Mouse (Mus musculus) CH12.LX (cell line): ENCODE results near the gene Fibp. TPM values are rescaled to one million over a fixed set of nuclear protein-coding genes. Genes with fewer than 3 reads are reported as not detected.

Experiments
- DNase-seq: peaks from one replicate; pipeline ENCODE4 v3.0.0-alpha.2; 2013; ENCODE audit errors: extremely low read depth
- H3K27ac ChIP-seq: 2 replicates; pipeline ENCODE4 v1.5.1; 2012; ENCODE audit warnings: low read depth, mild to moderate bottlenecking, control low read depth, moderate library complexity; ENCODE audit not compliant: insufficient read depth
- H3K27me3 ChIP-seq: replicated peaks from 2 replicates; pipeline ENCODE3; 2012; ENCODE audit warnings: inconsistent platforms
- H3K36me3 ChIP-seq, 2 experiments: replicated peaks in 1 of 2; 2 replicates each; pipeline versions ENCODE3 to v1.6.1; 2012; ENCODE audit warnings: inconsistent platforms in 1 of 2, low read length in 1 of 2, mild to moderate bottlenecking in 1 of 2, mixed read lengths in 1 of 2, moderate library complexity in 1 of 2; ENCODE audit not compliant: control insufficient read depth in 1 of 2, insufficient read depth in 1 of 2
- H3K4me1 ChIP-seq, 2 experiments: 2 replicates each; pipeline ENCODE4 v1.6.1; 2012; ENCODE audit warnings: inconsistent platforms in 1 of 2, moderate library complexity in 1 of 2; ENCODE audit not compliant: insufficient read depth in 2 of 2, control insufficient read depth in 1 of 2
- H3K4me2 ChIP-seq: 2 replicates; pipeline ENCODE4 v1.6.1; 2012; ENCODE audit warnings: low read depth, mild to moderate bottlenecking, control low read depth; ENCODE audit not compliant: poor library complexity, insufficient read depth, severe bottlenecking
- H3K4me3 ChIP-seq, 3 experiments: fragments of 150-350 bp in 1 of 3; sonication (generic) in 1 of 3; replicated peaks in 1 of 3; 2 replicates each; pipeline versions ENCODE3 to v1.5.1; 2011 to 2012; ENCODE audit warnings: low read depth in 2 of 3, low read length in 2 of 3, mild to moderate bottlenecking in 2 of 3, moderate library complexity in 2 of 3, control low read depth in 1 of 3, improper control_type of control experiment in 1 of 3, inconsistent platforms in 1 of 3, mixed read lengths in 1 of 3; ENCODE audit not compliant: poor library complexity in 1 of 3
- H3K79me2 ChIP-seq: replicated peaks from 2 replicates; pipeline ENCODE4 v1.6.1; 2012; ENCODE audit warnings: mild to moderate bottlenecking, moderate library complexity; ENCODE audit not compliant: control insufficient read depth, poor library complexity, insufficient read depth, severe bottlenecking; ENCODE audit errors: extremely low read depth
- H3K9ac ChIP-seq: 2 replicates; pipeline ENCODE4 v1.6.1; 2012; ENCODE audit warnings: low read depth, mild to moderate bottlenecking, control low read depth, moderate library complexity; ENCODE audit not compliant: insufficient read depth
- H3K9me3 ChIP-seq: replicated peaks from 2 replicates; pipeline ENCODE3; 2012; ENCODE audit warnings: low read length, inconsistent platforms, mixed read lengths
- BHLHE40 ChIP-seq: IDR thresholded peaks from 2 replicates; pipeline ENCODE4 v1.6.1; 2011; ENCODE audit warnings: mild to moderate bottlenecking, low read depth, low read length, improper control_type of control experiment
- CHD1 ChIP-seq: IDR thresholded peaks from 2 replicates; pipeline ENCODE4 v1.6.1; 2012; ENCODE audit warnings: low read depth, low read length, improper control_type of control experiment, inconsistent platforms
- CTCF ChIP-seq, 2 experiments: IDR thresholded peaks in 1 of 2; conservative IDR thresholded peaks in 1 of 2; 2 replicates each; pipeline ENCODE4 v1.5.1; 2011 to 2012; ENCODE audit warnings: low read depth in 2 of 2, low read length in 2 of 2, improper control_type of control experiment in 1 of 2, inconsistent platforms in 1 of 2, mild to moderate bottlenecking in 1 of 2, moderate library complexity in 1 of 2
- E2F4 ChIP-seq: IDR thresholded peaks from 2 replicates; pipeline ENCODE4 v1.6.1; 2011; ENCODE audit warnings: low read depth, low read length, improper control_type of control experiment; ENCODE audit not compliant: insufficient replicate concordance
- ELF1 ChIP-seq: IDR thresholded peaks from 2 replicates; pipeline ENCODE4 v1.6.1; 2014; ENCODE audit warnings: low read depth, mild to moderate bottlenecking, inconsistent platforms, low read length, improper control_type of control experiment
- ETS1 ChIP-seq: conservative IDR thresholded peaks from 2 replicates; pipeline ENCODE4 v1.6.1; 2012; ENCODE audit warnings: low read depth, mild to moderate bottlenecking, inconsistent platforms, low read length, improper control_type of control experiment, moderate library complexity
- GABPA ChIP-seq: IDR thresholded peaks from 2 replicates; pipeline ENCODE4 v1.6.1; 2012; ENCODE audit warnings: low read depth, low read length, improper control_type of control experiment, inconsistent platforms; ENCODE audit not compliant: insufficient replicate concordance
- HCFC1 ChIP-seq: IDR thresholded peaks from 2 replicates; pipeline ENCODE4 v1.6.1; 2012; ENCODE audit warnings: low read depth, mild to moderate bottlenecking, inconsistent platforms, low read length, improper control_type of control experiment
- IRF4 ChIP-seq: IDR thresholded peaks from 2 replicates; pipeline ENCODE4 v1.6.1; 2014; ENCODE audit warnings: low read depth, mild to moderate bottlenecking, inconsistent platforms, low read length, improper control_type of control experiment
- JUN ChIP-seq: IDR thresholded peaks from 2 replicates; pipeline ENCODE4 v1.6.1; 2011; ENCODE audit warnings: low read depth, mild to moderate bottlenecking, low read length, improper control_type of control experiment, moderate library complexity; ENCODE audit not compliant: insufficient read depth
- MAFK ChIP-seq: IDR thresholded peaks from 2 replicates; pipeline ENCODE4 v1.6.1; 2011; ENCODE audit warnings: low read length, improper control_type of control experiment; ENCODE audit not compliant: insufficient replicate concordance
- MYC ChIP-seq: IDR thresholded peaks from 2 replicates; pipeline ENCODE4 v1.6.1; 2011; ENCODE audit warnings: low read depth, mild to moderate bottlenecking, improper control_type of control experiment, low read length
- NELFE ChIP-seq: IDR thresholded peaks from 2 replicates; pipeline ENCODE4 v1.6.1; 2011; ENCODE audit warnings: low read depth, low read length, improper control_type of control experiment
- PAX5 ChIP-seq: IDR thresholded peaks from 2 replicates; pipeline ENCODE4 v1.6.1; 2012; ENCODE audit warnings: low read length, inconsistent platforms, mixed read lengths
- POLR2A ChIP-seq: IDR thresholded peaks from 2 replicates; pipeline ENCODE4 v1.6.1; 2011; ENCODE audit warnings: low read depth, mild to moderate bottlenecking, improper control_type of control experiment, low read length
- RAD21 ChIP-seq: IDR thresholded peaks from 2 replicates; pipeline ENCODE4 v1.6.1; 2011; ENCODE audit warnings: low read depth, mild to moderate bottlenecking, low read length, improper control_type of control experiment, moderate library complexity
- SIN3A ChIP-seq: IDR thresholded peaks from 2 replicates; pipeline ENCODE4 v1.6.1; 2012; ENCODE audit warnings: low read length, improper control_type of control experiment, inconsistent platforms
- SMC3 ChIP-seq: IDR thresholded peaks from 2 replicates; pipeline ENCODE4 v1.6.1; 2011; ENCODE audit warnings: low read depth, low read length, improper control_type of control experiment
- TBP ChIP-seq: conservative IDR thresholded peaks from 2 replicates; pipeline ENCODE4 v1.6.1; 2011; ENCODE audit warnings: low read depth, low read length, improper control_type of control experiment
- TCF12 ChIP-seq: IDR thresholded peaks from 2 replicates; pipeline ENCODE4 v1.6.1; 2014; ENCODE audit warnings: low read depth, mild to moderate bottlenecking, inconsistent platforms, low read length, improper control_type of control experiment
- UBTF ChIP-seq: IDR thresholded peaks from 2 replicates; pipeline ENCODE4 v1.6.1; 2012; ENCODE audit warnings: low read depth, mild to moderate bottlenecking, inconsistent platforms, low read length, improper control_type of control experiment, moderate library complexity
- USF1 ChIP-seq: IDR thresholded peaks from 2 replicates; pipeline ENCODE4 v1.6.1; 2014; ENCODE audit warnings: low read depth, mild to moderate bottlenecking, inconsistent platforms, low read length, improper control_type of control experiment
- ZNF384 ChIP-seq: IDR thresholded peaks from 2 replicates; pipeline ENCODE4 v1.6.1; 2012; ENCODE audit warnings: low read depth, low read length, improper control_type of control experiment, inconsistent platforms
- dilution Hi-C: fragments of 300-500 bp; cut with MboI; formaldehyde crosslinking; loops from 2 replicates; pipeline ENCODE4 v1.14.3; 2020; ENCODE audit warnings: low sequenced_read_pairs; ENCODE audit not compliant: extremely low pct_unique_long_range_greater_than_20kb, extremely low pct_ligation_motif_present
- in situ Hi-C: fragments of 300-500 bp; cut with MboI; formaldehyde crosslinking; loops from 3 replicates; pipeline ENCODE4 v1.14.3; 2019; ENCODE audit warnings: low sequenced_read_pairs, low pct_ligation_motif_present, low pct_unique_long_range_greater_than_20kb, mixed read lengths
- polyA plus RNA-seq: library from polyadenylated mRNA; unstranded; fragments of >175 nt; gene quantifications from 2 replicates; pipeline ENCODE4 v1.2.1, GENCODE M21; 2012; ENCODE audit warnings: low read depth; ENCODE audit not compliant: insufficient read length
- total RNA-seq, 2 experiments: library from RNA; depleted of rRNA; stranded (reverse); fragments of 300-350 nt in 1 of 2; fragments of >200 nt in 1 of 2; gene quantifications; 2 replicates each; pipeline ENCODE4 v1.2.3; 2012 to 2014

Gene Fibp
- total and polyA plus RNA-seq, 3 experiments, result 29.1 to 74.9 (median 37.5) TPM

DNA sequence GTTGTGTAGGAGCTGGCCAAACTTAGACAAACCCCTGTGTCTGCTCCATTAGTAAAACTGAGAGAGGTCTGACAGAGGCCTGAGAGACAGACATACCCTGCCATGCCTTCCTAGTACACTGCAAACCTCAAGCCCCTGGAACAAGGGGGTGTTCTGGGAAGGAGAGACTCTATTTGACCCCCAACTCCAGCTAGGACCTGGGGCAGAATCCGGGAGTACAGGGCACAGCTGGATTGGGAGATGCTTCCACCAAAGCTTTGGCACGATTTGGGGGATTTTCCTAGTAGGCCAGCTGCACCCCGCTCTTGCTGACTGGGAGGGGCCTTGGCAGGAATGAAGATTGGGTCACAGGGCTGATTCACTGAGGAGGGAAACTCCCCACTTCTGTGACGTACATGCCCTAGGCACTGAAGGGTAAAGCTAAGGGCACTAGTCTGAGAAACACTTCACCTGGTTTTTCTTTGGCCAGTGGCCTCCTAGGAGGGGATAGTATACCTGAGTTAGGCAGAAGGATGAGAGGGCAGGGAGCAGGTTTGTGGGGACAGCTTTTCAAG is 28.4 kb upstream of the Fibp start:
- no peak overlapping the region for H3K4me3 ChIP-seq
- H3K9ac ChIP-seq, result no peak overlapping the region
- H3K36me3 ChIP-seq, result peaks cover 3 to 8% of the 10 kb centered on the region in 2 experiments
- peaks cover 16 to 37% of the 10 kb centered on the region in 2 experiments for H3K4me1 ChIP-seq
- peaks cover 14% of the 10 kb centered on the region for H3K27me3 ChIP-seq
- TF ChIP-seq ETS1 (no peak), IRF4 (no peak), PAX5 (no peak), MYC (no peak), E2F4 (no peak), JUN (no peak), TCF12 (no peak), SIN3A (no peak), BHLHE40 (no peak), SMC3 (no peak), MAFK (no peak), GABPA (no peak), HCFC1 (no peak), POLR2A (no peak), TBP (no peak), ELF1 (no peak), UBTF (no peak), CHD1 (no peak), USF1 (no peak), ZNF384 (no peak)
- H3K27ac ChIP-seq, result no peak overlapping the region
- no peaks in the 10 kb centered on the region for H3K9me3 ChIP-seq
- no peak overlapping the region for H3K4me2 ChIP-seq
- DNase-seq, result peak; percentile 34
- in situ Hi-C loops, result no loop called here
- H3K79me2 ChIP-seq, result no peaks in the 10 kb centered on the region
- dilution Hi-C loops, result no loop called here

DNA sequence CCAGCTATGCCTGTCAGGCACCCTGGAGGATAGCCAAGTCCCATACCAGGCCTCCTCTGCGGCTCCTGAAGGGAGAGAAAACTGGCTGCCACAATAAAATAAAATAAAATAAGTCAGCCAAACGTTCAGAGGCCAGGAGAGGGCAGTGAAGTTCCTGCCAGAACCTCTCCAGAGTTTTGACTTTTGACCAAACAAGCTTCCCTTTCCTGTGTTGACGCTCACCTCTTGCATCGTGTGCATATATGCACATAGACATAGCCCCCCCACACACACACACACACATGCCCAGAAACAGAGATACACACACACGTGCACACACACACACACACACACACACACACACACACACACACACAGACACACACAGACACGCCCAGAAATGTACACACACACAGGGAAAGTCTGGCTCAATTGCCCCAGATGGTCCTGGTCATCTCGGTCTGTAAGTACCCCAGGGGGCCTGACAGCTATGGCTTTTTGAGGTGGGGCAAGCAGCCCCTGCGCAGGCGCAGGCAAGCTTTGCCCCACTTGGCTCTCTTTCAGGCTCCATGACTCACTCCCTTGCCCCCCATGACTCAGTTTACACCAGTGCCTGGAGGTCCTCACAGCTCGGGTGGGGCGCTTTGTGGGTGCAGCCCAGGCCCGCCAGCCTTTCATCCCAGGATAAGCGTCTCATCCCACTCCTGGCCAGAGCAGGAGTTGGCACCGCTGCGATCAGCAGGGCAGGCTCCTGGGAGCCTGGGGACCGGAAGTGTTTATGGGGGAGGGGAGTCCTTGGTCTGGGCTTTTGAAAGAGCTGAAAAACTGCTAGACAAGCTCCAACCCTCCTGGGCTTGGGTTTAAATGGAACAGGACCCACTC is 27.2 kb upstream of the Fibp start:
- Histone ChIP-seq H3K9me3 (no peaks in the 10 kb centered on the region), H3K27me3 (peaks cover 23% of the 10 kb centered on the region), H3K4me2 (no peak overlapping the region), H3K9ac (no peak overlapping the region), H3K36me3 (peaks cover 0 to 2% of the 10 kb centered on the region in 2 experiments), H3K79me2 (no peaks in the 10 kb centered on the region), H3K4me1 (peaks cover 16 to 38% of the 10 kb centered on the region in 2 experiments), H3K27ac (no peak overlapping the region), H3K4me3 (no peak overlapping the region)
- in situ Hi-C loops (no loop called here), dilution Hi-C loops (no loop called here)
- no peak for TF ChIP-seq NELFE
- TF ChIP-seq TCF12, result no peak
- TF ChIP-seq BHLHE40, result 0 out of 2 replicates have a peak, but pooled peaks have one; percentile 23
- TF ChIP-seq CTCF (conservative IDR thresholded peaks at IDR 0.05 in 1 of 2, IDR thresholded peaks at IDR 0.05 in 1 of 2; ENCODE audit: low read depth in 2 of 2, low read length in 2 of 2), result peak in 1 of 2 experiments; percentile 51; a peak in 2 of 4 replicates
- peak; percentile 21; the same call in 1 of the 2 replicates for TF ChIP-seq ELF1
- no peak for TF ChIP-seq UBTF
- peak; percentile 33 for TF ChIP-seq RAD21
- no peak for TF ChIP-seq USF1
- DNase-seq, result no peak
